Mouse (Mus musculus) adipocyte (in vitro differentiated cells): ENCODE measurements at regions not wholly inside any gene's neighbourhood (a gene's known extent, or its start where the extent isn't known, plus 50 kb on each side); places are given as distances from the start of the nearest gene placed in this dataset.

Source experiments
- DNase-seq: peaks from one replicate; pipeline ENCODE4 v3.0.0-alpha.2; 2016; ENCODE audit warnings: low spot score

DNA sequence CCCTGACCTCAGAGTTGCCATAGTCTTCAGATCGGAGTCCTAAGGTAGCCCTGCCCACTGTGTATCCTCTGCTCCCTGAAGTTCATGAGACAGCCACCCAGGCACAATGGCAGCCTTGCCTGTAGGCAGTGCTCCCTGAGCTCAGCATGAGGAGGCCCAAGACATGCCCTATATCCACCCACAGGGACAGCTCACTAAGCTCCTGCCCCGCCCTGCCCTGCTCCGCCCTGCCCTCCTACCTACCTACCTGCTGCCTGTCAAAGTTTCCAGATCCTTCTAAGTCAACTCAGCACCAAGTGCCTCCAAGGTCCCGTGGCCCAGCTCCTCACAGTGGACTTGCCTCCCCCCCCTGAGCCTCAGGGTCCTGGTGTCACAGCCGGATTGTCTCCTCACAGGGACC lies 168.9 kb downstream of the Bcl11b start:
- DNase-seq, result no peak

- DNase-seq, result no peak
Observed at GRCm38 (mm10) chr12:107837741-107838140, 165.7 kb downstream of the Bcl11b start.

DNA sequence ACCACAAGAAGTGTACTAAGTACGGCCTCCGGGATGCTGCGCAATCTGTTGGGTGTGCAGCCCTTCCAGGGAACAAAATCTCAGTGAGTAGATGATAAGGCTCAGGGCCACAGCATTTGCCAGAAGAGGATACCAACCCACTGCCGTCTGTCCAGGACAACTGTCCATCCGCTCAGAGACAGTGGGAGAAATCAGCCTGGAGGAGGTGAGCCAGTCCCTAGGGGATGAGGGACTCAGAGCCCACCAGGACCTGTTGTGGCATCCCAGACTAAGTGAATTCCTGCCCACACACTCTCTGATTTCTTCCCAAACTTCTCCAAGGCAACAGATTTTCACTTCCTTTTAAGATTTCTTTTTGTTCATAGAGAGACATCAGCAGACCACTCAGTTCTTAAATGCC lies 158.8 kb downstream of the Bcl11b start:
- DNase-seq, result no peak

- no peak for DNase-seq
Observed at GRCm38 (mm10) chr12:107850591-107850990, 152.8 kb downstream of the Bcl11b start.

DNA sequence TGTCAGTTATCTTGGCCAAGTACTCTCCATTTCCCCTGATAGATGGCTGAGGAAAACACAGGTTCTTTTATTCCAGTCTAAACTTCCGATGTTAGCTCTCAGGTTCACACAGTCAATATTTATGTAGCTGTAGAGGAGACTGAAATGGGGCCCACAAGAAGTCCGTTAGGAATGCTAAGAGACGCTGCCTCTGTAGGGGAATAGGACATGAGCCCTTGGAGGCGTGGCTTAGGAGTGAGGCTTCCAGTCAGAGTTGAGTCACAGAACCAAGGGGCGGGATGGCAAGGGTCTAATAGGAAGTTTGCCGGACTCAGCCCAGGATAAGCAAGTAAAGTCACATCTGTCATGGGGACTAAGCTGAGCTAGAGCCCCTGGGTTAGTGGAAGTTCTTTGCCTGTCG lies 150.5 kb downstream of the Bcl11b start:
- DNase-seq, result no peak

GRCm38 (mm10) chr12:107855547-107855946 lies 147.9 kb downstream of the Bcl11b start:
- DNase-seq, result no peak

DNA sequence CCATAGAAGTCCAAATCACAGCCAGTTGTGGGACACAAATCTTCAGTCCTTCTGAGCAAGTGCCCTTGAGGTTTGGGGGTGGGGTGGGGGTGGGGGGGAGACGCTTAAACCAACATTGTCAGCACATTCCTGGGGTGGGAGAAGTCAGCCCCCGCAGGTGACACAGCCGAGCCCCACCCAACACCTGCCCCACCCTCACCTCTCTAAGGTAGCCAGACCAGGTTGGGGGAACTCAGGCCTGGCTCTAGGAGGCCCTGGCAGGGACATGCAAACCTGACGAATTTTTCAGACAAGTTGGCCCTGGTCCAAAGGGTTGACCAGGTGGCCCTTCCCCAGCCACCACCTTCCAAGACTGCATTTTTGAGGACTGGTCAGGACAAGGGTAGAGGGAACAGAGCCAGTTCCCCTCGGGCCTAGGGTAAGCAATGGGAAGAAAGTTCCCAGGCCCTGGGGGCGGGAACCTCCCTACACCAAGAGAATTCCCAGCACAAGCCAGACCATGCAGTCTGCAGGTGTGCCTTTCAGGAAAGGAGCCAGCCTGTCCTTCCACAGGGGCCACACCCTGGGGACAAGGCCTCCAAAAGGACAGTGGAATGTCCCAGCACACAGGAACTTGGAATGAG lies 146.9 kb downstream of the Bcl11b start:
- no peak for DNase-seq

- no peak for DNase-seq
Observed at GRCm38 (mm10) chr12:107858536-107859280, 144.7 kb downstream of the Bcl11b start.

- DNase-seq, result no peak
Observed at GRCm38 (mm10) chr12:107859750-107860149, 143.7 kb downstream of the Bcl11b start.

- DNase-seq, result no peak
Observed at GRCm38 (mm10) chr12:107860358-107860757, 143.0 kb downstream of the Bcl11b start.
